Mouse (Mus musculus) activated CD4-positive, CD25-positive, alpha-beta regulatory T cell, adult 9 weeks (primary cell): ENCODE measurements around the gene Vstm2b. TPM values are rescaled to one million over a fixed set of nuclear protein-coding genes. Genes with fewer than 3 reads are reported as not detected.

Experiments used
- polyA plus RNA-seq: library from polyadenylated mRNA; unstranded; fragments of 100-300 nt; shearing (Covaris generic); gene quantifications from one replicate; pipeline ENCODE4 v1.2.1, GENCODE M21; 2017

The Vstm2b gene
- not detected for polyA plus RNA-seq

GRCm38 (mm10) chr7:40898096-40898710, at the start of gene Vstm2b:
Gene Vstm2b, plus strand, starts transcription at chr7:40898328.

Other genes starting within 250 kb of the Vstm2b start
- not detected for gene 4930433I11Rik, start 89.2 kb downstream of the Vstm2b start, polyA plus RNA-seq
- not detected for gene Gm4884, start 134.4 kb downstream of the Vstm2b start, polyA plus RNA-seq